Mouse (Mus musculus) Patski (cell line): ENCODE measurements at regions not wholly inside any gene's neighbourhood (a gene's known extent, or its start where the extent isn't known, plus 50 kb on each side); places are given as distances from the start of the nearest gene placed in this dataset.
"Not testable (repeated sequence)": the region's sequence is repeated elsewhere in the genome, so short reads cannot be mapped to it uniquely, and the experiment has no call there.

ENCODE experiments used
- ATAC-seq: fragments of 100-300 bp; one replicate; pipeline ENCODE4 v1.8.0; 2021
- CTCF ChIA-PET: fragments of 350-600 bp; sonication (Branson Sonifier 250); formaldehyde crosslinking; loops from one replicate; lab custom pipeline; 2022; ENCODE audit warnings: inconsistent platforms; lab: Charles Lee
- POLR2A ChIA-PET: fragments of 350-600 bp; sonication (Branson Sonifier 250); formaldehyde crosslinking; loops from one replicate; lab custom pipeline; 2022; ENCODE audit warnings: antibody characterized with exemption, inconsistent platforms; lab: Charles Lee
- DNase-seq: peaks from one replicate; pipeline ENCODE4 v3.0.0-alpha.2; 2011; ENCODE audit warnings: low read depth, low spot score
- H3K27me3 ChIP-seq: fragments of 371-371 bp; one replicate; pipeline ENCODE4 v1.5.1; 2021
- CTCF ChIP-seq: fragments of 100-300 bp; IDR thresholded peaks from one replicate; pipeline ENCODE4 v1.5.1; 2021
- in situ Hi-C: fragments of 300-500 bp; cut with MboI; formaldehyde crosslinking; loops from 3 replicates; pipeline ENCODE4 v1.11.1; 2018; ENCODE audit warnings: low pct_unique_long_range_greater_than_20kb, mixed read lengths

DNA sequence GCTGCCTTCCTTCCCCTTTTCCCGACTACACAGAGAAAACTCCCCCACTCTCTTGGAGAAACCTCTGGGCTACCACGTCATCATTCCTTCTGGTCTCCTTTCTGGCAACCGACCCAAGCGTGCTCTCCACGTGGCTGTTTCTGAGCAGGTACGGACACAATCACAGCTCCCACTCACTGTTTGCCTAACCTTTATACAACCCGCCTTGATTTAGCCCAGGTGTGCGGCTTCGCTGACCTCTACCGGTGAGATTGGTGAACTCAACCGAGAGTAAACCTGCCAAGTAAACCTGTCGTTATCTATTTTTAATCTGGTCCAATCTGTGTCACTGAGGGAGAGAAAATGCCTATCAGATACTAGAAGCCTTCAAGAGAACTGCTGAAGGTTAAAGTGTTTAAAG is 142.7 kb upstream of the Gnai1 start:
- no peak for ATAC-seq
- no peak for DNase-seq
- H3K27me3 ChIP-seq, result peaks cover 3% of the 10 kb centered on the region
- no peak for TF ChIP-seq CTCF
- ChIA-PET CTCF (interaction anchor here (0.9 kb wide), 1 partner anchor 13 kb away, joined by 3 read pairs; no protein-coding TSS in a partner anchor), POLR2A (no interaction called here)
- in situ Hi-C loops, result no loop called here

DNA sequence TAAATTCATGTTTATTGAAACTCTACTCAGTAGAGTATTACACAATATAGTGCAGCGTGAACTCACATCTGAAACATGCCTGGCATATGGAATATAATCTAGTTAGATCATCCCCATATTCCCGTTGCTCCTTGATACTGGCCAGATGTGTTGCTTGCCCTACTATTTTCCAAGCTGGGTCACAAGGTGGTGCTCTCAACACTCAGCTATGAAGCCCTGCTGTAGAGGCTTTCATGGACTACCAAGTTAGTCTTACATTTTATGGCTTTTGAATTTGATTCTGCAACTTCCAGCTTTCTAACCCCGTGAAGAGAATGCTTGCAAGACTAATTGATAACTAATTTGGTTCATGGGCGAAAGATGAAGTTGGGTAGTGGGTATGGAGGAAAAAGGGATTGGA is 134.2 kb upstream of the Gnai1 start:
- ChIA-PET CTCF (no interaction called here), POLR2A (no interaction called here)
- H3K27me3 ChIP-seq, result peaks cover 20% of the 10 kb centered on the region
- ATAC-seq (no peak), DNase-seq (no peak)
- in situ Hi-C loops, result no loop called here
- no peak for TF ChIP-seq CTCF

DNA sequence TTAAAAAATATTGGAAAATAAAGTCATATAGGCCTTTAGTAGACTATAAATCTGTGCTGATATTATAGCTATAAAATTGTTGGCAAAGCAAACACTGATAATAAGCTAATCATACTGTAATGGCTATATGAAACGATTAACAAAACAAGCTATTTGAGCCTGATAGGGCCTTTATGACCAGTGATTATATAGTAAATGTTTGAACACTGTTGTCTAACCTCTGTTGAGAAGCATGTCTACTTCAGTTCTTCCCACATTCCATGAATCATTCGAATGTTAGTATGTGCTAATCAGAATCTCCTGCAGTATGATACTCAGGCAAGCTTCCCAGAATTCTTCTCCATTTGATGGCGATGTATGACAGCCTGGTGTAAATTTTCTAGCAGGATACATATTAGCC is 129.6 kb upstream of the Gnai1 start:
- ATAC-seq, result no peak
- ChIA-PET POLR2A (no interaction called here), CTCF (interaction anchor here (1.1 to 1.3 kb wide), 2 partner anchors 12 to 18 kb away, joined by 3 read pairs; no protein-coding TSS in a partner anchor)
- no peak for DNase-seq
- TF ChIP-seq CTCF, result no peak
- peaks cover 29% of the 10 kb centered on the region for H3K27me3 ChIP-seq
- in situ Hi-C loops, result no loop called here

DNA sequence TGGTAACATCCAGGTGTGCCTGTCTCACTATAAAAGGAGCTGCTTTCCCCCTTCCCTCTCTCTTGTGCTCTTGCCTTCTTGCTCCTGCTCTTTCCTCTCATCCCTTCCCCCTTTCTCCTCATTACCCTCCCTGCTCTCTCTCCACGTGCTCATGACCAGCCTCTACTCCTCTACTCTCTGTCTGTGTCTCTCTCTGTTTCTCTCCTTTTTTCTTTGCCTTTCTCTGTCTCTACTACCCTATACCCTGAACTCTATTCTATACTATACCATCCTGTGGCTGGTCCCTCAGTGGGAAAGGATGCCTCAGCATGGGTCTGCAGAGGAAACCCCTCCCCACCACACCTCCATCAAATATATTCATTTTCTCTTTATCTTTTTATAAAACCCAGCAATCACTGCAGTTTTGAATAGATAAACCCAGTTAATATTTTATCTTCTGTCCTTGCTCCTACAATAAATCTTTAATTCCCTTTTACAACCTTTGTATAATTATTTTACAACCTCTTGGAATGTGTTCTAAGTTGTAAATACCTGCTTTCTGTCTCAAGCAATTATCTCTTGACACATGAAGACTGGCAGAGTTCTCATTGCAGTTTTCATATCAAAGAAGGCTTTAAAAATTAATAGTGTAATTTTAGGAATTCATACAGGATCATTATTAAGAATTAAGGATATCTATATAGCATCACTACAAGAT is 127.1 kb upstream of the Gnai1 start:
- ChIA-PET POLR2A (no interaction called here), CTCF (interaction anchor here (0.9 kb wide), 1 partner anchor 14 kb away, joined by 3 read pairs; no protein-coding TSS in a partner anchor)
- ATAC-seq, result no peak
- DNase-seq, result no peak
- in situ Hi-C loops, result no loop called here
- H3K27me3 ChIP-seq, result peaks cover 34% of the 10 kb centered on the region
- TF ChIP-seq CTCF, result no peak

DNA sequence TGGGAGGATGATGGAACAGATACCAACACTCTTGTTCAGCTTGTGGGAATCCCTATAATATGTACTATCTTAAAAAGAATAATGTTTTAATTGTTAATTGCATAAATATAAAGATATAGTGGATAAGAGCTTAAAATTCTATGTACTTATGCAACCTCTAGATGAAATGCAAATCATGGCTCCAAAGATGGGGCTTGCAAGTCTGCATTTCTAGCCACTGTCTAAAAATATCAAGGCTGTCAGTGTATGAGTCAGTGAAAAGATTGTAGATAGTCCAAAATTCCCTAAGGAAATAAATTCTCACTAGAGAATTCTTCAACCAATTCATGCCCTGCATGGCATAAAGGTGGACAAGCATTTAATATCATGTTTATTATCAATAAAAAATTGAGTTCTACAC is 124.2 kb upstream of the Gnai1 start:
- POLR2A ChIA-PET, result no interaction called here
- no peak for TF ChIP-seq CTCF
- peaks cover 18% of the 10 kb centered on the region for H3K27me3 ChIP-seq
- in situ Hi-C loops, result no loop called here
- CTCF ChIA-PET, result no interaction called here
- ATAC-seq (no peak), DNase-seq (no peak)

DNA sequence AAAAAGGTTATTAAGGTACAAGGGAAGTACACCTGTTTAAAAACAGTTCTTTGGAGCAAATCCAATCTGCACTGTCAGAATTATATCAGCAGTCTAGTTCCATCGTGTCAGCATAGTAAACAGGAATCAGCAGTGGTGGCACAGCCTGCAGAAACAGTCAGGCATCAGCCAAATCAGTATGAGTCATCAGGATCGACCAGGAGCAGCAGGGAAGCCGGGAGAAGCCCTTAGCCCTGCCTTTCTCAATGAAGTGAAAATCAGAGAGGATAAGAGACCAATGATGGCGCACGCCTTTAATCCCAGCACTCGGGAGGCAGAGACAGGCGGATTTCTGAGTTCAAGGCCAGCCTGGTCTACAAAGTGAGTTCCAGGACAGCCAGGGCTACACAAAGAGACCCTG is 118.3 kb upstream of the Gnai1 start:
- in situ Hi-C loops, result no loop called here
- TF ChIP-seq CTCF, result no peak
- ChIA-PET POLR2A (no interaction called here), CTCF (no interaction called here)
- ATAC-seq, result no peak
- peaks cover 22% of the 10 kb centered on the region for H3K27me3 ChIP-seq
- DNase-seq, result no peak

DNA sequence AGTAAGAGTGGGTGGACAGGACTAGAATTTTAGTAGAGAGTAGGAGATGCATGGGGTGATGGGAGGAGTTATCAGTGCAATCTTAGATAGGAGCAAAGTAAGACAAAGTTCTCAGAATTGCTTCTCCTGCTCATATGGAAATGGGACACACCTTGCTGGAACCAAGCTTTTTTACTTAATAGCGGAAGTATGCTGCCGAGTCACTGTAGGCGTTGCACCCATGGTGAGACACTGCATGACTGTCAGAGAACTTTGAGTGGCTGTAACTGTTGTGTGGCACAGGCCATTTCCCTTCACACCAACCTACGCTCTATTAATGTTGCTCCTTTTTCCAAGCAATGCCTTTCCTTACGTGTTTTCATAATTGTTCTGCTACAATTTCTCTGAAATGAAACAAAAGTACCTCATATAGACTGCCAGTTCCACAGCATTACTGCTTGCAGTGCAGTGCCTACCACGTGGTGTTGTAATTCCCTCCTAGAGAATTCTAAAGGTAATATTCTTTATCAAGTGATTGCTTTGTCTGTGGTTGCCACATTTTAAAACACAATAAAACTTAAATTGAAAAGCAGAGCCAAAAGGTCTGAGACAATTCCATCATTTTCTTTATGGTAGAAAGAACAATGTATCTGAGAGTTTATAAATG is 117.3 kb upstream of the Gnai1 start:
- no peak for TF ChIP-seq CTCF
- H3K27me3 ChIP-seq, result peaks cover 17% of the 10 kb centered on the region
- DNase-seq (no peak), ATAC-seq (no peak)
- ChIA-PET CTCF (no interaction called here), POLR2A (no interaction called here)
- in situ Hi-C loops, result no loop called here

DNA sequence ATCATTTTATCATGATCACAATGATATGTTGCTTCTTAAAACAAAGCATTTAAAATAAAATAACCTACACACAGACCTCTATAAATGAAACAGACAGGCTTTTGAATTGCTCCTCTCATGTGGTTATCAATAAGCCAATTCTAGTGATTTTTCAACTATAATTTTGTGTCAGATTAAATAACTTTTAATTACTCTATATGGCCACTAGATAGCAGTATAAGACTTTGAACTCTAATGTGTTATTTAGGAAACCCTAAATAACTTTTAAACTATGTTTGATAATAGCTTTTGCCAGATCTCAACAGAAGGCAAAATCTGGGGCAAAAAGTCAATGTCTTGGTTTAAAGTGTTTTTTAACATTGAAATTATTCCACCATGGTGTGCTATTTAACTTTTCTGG is 112.0 kb upstream of the Gnai1 start:
- in situ Hi-C loops, result loop anchor here (5.0 kb wide), 1 partner anchor 925 kb away; no protein-coding TSS in a partner anchor
- TF ChIP-seq CTCF, result peak; percentile 32
- ATAC-seq (no peak), DNase-seq (no peak)
- ChIA-PET CTCF (interaction anchor here (1.2 to 1.7 kb wide), 4 partner anchors 17 to 933 kb away, joined by 3 to 6 read pairs (median 4); no protein-coding TSS in a partner anchor), POLR2A (no interaction called here)
- H3K27me3 ChIP-seq, result peaks cover 25% of the 10 kb centered on the region

DNA sequence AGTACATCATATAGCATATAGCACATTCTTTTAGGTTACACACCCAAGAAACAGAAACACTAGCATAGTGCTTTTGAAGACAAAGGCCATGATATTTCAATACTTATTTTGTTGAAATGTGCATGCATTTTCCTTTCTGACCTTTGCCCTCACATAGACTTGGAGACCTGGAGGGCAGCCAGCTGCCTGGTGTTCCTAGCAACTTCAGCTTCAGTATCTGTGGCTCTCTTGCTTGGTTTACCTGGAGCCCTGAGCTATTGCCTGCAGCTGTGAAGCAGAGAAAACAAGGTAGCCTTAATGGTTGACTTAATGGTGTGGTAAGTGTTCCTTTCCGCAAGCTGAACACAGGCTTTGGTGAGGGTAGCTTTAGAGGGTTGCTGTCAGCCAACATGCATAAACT is 97.6 kb upstream of the Gnai1 start:
- H3K27me3 ChIP-seq, result peaks cover 4% of the 10 kb centered on the region
- ChIA-PET CTCF (interaction anchor here (1.4 kb wide), 1 partner anchor 370 kb away, joined by 3 read pairs; no protein-coding TSS in a partner anchor), POLR2A (no interaction called here)
- in situ Hi-C loops, result no loop called here
- no peak for ATAC-seq
- no peak for DNase-seq
- TF ChIP-seq CTCF, result no peak

DNA sequence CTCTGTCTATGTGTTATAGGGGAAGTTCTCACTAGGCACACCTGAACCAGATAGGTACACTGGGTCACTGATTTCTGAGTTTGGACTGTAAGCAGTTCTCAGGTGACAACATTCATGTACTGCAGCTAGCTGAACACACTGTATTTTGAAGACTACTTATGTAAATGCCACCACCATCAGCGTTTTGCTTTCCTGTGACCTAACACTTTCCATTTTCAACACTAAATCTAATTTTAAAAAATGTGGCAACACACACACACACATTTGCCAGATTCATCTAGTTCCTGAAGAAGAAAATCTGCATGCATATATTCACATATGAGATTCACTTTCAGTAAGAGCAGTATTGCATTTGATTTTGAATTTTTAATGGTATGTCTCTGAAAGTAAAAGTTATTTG is 96.0 kb upstream of the Gnai1 start:
- no peak for TF ChIP-seq CTCF

DNA sequence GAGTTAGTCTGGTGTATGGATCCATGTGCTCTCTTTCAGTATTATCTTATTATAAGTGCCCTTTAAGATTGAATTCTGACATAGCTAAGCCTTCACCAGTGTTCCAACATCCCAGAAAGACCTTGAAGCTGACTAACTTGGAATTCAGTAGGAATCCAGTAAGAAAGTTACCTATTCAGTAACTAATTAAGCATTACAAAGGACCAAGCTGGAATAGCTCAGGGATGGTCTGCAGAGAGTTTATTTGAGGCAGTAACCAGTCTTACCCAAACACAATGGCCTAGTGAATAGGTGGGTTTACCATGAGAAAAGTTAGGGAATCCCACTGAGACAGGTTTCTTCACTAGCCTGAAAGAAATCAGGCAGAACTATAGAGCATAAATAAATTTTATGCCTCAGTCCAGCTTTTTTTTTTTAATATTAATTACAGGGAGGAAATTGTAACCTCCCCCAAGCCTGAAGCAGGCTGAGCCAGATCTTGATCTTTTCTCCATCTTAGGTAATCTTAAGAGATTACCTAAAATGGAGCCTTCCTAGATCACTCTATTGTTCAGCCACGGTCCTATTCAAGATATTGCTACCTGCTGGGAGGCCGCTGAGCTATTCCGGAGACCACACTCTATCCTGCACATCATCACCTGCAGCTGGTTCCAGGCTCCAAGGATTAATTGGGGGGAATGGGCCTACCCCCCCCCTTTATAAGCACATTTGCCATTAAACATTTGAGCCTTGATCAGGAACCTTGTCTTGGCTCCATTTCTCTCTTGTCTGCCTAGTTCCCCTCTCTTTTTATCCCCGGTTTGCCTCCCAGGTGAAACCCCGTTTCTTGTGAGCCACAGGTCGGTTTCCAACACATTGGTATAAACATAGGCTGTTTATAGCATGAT is 93.0 kb upstream of the Gnai1 start:
- POLR2A ChIA-PET, in situ Hi-C loops, ATAC-seq, H3K27me3 ChIP-seq, DNase-seq: not testable (repeated sequence)
- CTCF ChIA-PET, result interaction anchor here (1.5 kb wide), 1 partner anchor 20 kb away, joined by 6 read pairs; no protein-coding TSS in a partner anchor

More for the DNA sequence above, 96.0 kb upstream of the Gnai1 start:
- POLR2A ChIA-PET, result no interaction called here
- CTCF ChIA-PET, result no interaction called here
- H3K27me3 ChIP-seq, result peaks cover 4% of the 10 kb centered on the region
- ATAC-seq, result no peak
- in situ Hi-C loops, result no loop called here
- no peak for DNase-seq
